Mouse (Mus musculus) embryonic facial prominence, embryonic 13.5 days (tissue): ENCODE results near the gene G6pdx. TPM values are rescaled to one million over a fixed set of nuclear protein-coding genes. Genes with fewer than 3 reads are reported as not detected.

ENCODE experiments used
- ATAC-seq: fragments of 200-750 bp; cut with Nextera tagmentation; 2 replicates; pipeline ENCODE4 v1.8.0; 2017; ENCODE audit warnings: low read depth; ENCODE audit not compliant: insufficient number of reproducible peaks, insufficient read depth, low FRiP score, low TSS enrichment
- H3K27ac ChIP-seq: fragments of 300-500 bp; sonication (generic); 2 replicates; pipeline ENCODE4 v1.5.1; 2015; ENCODE audit warnings: moderate library complexity, mild to moderate bottlenecking, inconsistent platforms
- H3K27me3 ChIP-seq: fragments of 300-500 bp; sonication (generic); 2 replicates; pipeline ENCODE4 v1.6.1; 2015; ENCODE audit warnings: mild to moderate bottlenecking, inconsistent platforms
- H3K36me3 ChIP-seq: fragments of 300-500 bp; sonication (generic); 2 replicates; pipeline ENCODE4 v1.6.1; 2015; ENCODE audit warnings: mild to moderate bottlenecking, inconsistent platforms
- H3K4me1 ChIP-seq: fragments of 300-500 bp; sonication (generic); 2 replicates; pipeline ENCODE4 v1.6.1; 2015; ENCODE audit warnings: inconsistent platforms
- H3K4me2 ChIP-seq: fragments of 300-500 bp; sonication (generic); 2 replicates; pipeline ENCODE4 v1.6.1; 2015; ENCODE audit warnings: moderate library complexity, mild to moderate bottlenecking, inconsistent platforms
- H3K4me3 ChIP-seq: fragments of 300-500 bp; sonication (generic); 2 replicates; pipeline ENCODE4 v1.5.1; 2015; ENCODE audit warnings: mild to moderate bottlenecking, inconsistent platforms
- H3K9ac ChIP-seq: fragments of 300-500 bp; sonication (generic); 2 replicates; pipeline ENCODE4 v1.6.1; 2015; ENCODE audit warnings: mild to moderate bottlenecking, inconsistent platforms
- H3K9me3 ChIP-seq: fragments of 300-500 bp; sonication (generic); 2 replicates; pipeline ENCODE4 v1.6.1; 2016; ENCODE audit warnings: inconsistent platforms
- WGBS: fragments of 180-500 bp; shearing (Covaris S2); methylation state at CpG from one replicate; pipeline ENCODE4 v1.1.7; 2015; ENCODE audit warnings: mixed read lengths; 5-methylcytosine and 5-hydroxymethylcytosine counted together
- polyA plus RNA-seq: library from polyadenylated mRNA; unstranded; fragments of >200 nt; fragmentation: Nextera tagmentation; extraction: Ambion mirVana; gene quantifications from 2 replicates; pipeline ENCODE4 v1.2.1, GENCODE M21; 2015

G6pdx gene
- polyA plus RNA-seq = 49.1 and 54.5 TPM in 2 replicates

DNA sequence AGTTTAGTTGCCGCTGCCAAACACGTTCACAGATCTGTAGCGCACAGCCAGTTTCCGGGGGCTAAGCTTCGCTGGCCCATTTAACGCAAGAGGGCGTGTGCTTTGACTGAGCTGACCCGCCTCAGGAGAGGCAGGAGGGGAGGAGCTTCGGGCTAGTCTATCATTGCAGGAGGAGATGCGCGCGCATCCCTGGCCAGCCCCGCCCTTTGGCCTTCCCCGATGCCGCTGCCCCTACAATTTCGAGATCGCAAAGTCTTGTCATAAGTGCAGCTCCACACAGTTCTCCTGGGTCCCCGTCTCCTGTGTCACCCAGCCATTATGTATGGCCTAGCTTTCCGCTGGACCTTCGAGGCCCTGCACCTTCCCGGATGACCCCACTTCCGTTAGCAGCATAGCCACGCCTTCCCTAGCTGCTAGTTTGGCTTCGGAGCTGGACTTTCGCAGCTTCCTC lies at the start of gene G6pdx:
Gene G6pdx (minus strand): TSS at position 369 of the 451 bp plus-strand sequence.
- peak within 1 kb of the TSS; percentile 61 for H3K4me2 ChIP-seq
- no peaks in the 10 kb centered on the region for H3K9me3 ChIP-seq
- H3K27ac ChIP-seq = peak within 1 kb of the TSS; percentile 86
- peak within 1 kb of the TSS; percentile 70 for H3K9ac ChIP-seq
- peaks cover 3% of the 10 kb centered on the region; the same call in 1 of the 2 replicates for H3K36me3 ChIP-seq
- H3K4me3 ChIP-seq = peak within 1 kb of the TSS; percentile 54
- peak; percentile 84 for ATAC-seq
- H3K4me1 ChIP-seq = 0 out of 2 replicates have a peak, but pooled peaks cover 5% of the 10 kb centered on the region
- WGBS = 21% methylated on average over 25 of the region's 25 CpGs
- H3K27me3 ChIP-seq = no peaks in the 10 kb centered on the region

DNA sequence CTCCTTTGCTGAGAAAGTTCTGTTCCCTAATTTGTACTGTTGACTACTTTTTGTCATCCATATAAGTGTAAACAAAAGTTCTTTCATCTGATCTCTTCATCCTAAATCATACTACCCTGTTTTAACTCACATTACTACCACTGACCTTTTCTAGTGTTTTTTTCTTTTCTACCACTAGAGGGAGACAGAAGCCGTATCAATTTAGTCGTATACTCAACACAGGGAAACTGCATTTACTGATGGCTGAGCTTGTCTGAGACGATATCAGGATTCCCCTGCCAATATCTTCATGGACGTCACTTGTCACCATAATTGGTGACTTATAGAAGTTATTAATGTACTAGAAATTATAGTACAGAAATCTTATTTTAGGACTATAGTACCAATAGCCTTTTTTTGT lies 23.8 kb upstream of the G6pdx start:
- 14% methylated on average over 4 of the region's 4 CpGs for whole genome bisulfite sequencing
- Histone ChIP-seq H3K9ac (no peak overlapping the region), H3K36me3 (0 out of 2 replicates have a peak, but pooled peaks cover 4% of the 10 kb centered on the region), H3K9me3 (no peaks in the 10 kb centered on the region), H3K27ac (no peak overlapping the region), H3K4me3 (no peak overlapping the region), H3K27me3 (no peaks in the 10 kb centered on the region), H3K4me1 (no peaks in the 10 kb centered on the region), H3K4me2 (no peak overlapping the region)
- no peak for ATAC-seq

DNA sequence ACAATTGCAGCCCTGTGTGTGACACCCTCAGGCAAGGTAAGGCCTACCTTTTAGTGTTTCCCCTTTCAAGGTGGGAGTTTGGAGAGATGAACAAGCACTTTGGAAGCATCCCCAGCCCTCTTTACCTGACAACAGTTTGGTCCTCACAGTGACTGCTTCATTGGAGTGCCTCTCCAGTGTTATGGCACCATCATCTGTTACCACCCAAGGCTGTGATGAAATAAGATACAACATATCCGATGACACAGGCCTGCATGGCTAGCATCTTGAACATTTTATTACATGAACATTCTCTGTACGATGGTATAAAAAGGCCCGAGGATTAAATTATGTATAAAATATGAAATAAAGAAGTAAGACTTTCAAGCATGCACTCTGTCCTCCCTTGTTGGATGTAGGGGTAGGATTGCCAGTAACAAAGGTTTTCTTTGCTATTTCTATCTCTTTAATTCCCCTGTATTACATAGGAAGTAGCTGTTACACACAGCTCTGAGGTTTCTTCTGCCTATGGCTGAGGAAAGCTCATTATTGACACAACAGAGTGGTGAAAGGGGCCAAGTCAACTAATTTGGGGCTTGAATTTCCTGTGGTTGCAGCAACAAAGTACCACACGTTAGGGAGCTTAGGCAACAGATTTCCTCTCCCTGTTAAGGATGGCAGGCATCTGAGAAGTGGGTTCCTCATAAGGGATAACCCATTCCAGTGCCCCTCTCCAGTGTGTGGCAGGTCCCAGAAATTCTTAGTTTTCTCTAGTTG lies 22.3 kb upstream of the G6pdx start:
- ATAC-seq = no peak
- H3K4me1 ChIP-seq = no peaks in the 10 kb centered on the region
- WGBS = 65% methylated on average over 4 of the region's 4 CpGs
- H3K9me3 ChIP-seq = no peaks in the 10 kb centered on the region
- no peak overlapping the region for H3K9ac ChIP-seq
- H3K4me3 ChIP-seq = no peak overlapping the region
- H3K36me3 ChIP-seq = 0 out of 2 replicates have a peak, but pooled peaks cover 5% of the 10 kb centered on the region
- no peak overlapping the region for H3K27ac ChIP-seq
- H3K4me2 ChIP-seq = no peak overlapping the region
- no peaks in the 10 kb centered on the region for H3K27me3 ChIP-seq

DNA sequence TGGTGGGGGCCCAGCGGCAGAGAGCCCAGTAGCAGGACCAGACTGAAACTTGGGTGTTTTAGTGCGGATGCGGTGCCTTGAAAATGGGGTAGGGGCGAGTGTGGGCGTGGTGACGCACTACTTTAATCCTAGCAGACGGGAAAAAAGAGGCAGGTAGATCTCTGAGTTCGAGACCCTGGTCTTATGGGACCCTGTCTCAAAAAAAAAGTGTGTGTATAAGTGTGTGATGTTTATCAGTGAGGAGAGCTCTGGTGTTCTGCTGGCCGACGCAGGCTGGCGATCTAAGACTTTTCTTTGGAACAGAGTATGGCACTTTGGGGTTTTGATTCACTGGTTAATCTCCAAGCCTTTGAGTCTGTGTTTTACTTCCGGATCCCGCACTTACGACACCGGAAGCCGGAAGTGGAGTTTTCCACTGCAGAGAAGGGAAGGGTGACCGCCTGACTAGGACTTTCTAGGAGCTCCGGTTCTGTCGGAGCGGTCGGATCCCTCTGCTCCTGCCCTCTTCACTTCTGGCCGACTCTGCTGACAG lies 362 bp upstream of the G6pdx start:
- 32% methylated on average over 22 of the region's 22 CpGs for WGBS
- H3K4me3 ChIP-seq = peak overlapping the region; percentile 54
- H3K4me1 ChIP-seq = 0 out of 2 replicates have a peak, but pooled peaks cover 5% of the 10 kb centered on the region
- H3K9ac ChIP-seq = peak overlapping the region; percentile 67
- no peaks in the 10 kb centered on the region for H3K9me3 ChIP-seq
- H3K36me3 ChIP-seq = peaks cover 8% of the 10 kb centered on the region
- ATAC-seq = peak; percentile 69
- no peaks in the 10 kb centered on the region for H3K27me3 ChIP-seq
- peak overlapping the region; percentile 61 for H3K4me2 ChIP-seq
- peak overlapping the region; percentile 86 for H3K27ac ChIP-seq

DNA sequence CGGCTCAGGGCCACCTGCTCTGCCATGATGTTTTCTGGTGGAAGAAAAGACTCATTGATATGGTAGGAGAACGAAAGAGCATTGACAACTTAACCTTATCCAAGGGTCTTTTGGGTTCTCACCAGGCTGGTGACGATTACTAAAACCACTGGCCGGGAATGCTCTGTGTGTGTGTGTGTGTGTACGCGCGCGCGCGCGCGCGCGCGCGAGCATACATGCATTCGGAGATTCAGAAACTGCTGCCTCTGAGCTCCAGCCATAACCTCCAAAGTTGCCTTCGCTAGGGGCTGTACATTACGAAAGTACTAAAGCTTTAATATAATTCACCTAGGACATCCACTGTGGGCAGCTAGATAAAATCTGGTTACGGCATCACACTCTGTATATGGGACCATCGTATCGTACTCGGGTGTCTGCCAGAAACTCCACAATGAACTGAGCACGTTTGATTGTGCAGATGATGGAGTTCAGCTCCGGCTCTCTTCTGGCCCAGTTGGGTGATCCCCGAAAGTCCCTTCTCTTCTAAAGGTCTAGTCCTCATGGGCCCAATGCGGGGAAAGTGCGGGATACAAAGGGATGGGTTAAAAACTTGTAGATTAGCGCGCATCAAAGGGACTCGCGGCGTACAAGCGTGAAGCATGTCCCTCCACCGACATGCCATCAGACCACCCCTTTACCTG lies 708 bp downstream of the G6pdx start:
- Histone ChIP-seq H3K27ac (peak overlapping the region; percentile 66; the same call in 1 of the 2 replicates), H3K4me1 (0 out of 2 replicates have a peak, but pooled peaks cover 5% of the 10 kb centered on the region), H3K9ac (peak overlapping the region; percentile 70), H3K36me3 (no peaks in the 10 kb centered on the region), H3K9me3 (no peaks in the 10 kb centered on the region), H3K4me3 (peak overlapping the region; percentile 54), H3K27me3 (no peaks in the 10 kb centered on the region), H3K4me2 (peak overlapping the region; percentile 61)
- no peak for ATAC-seq
- WGBS = 36% methylated on average over 35 of the region's 35 CpGs

GRCm38 (mm10) chrX:74427116-74427515 lies 1.9 kb downstream of the G6pdx start:
- 83% methylated on average over 3 of the region's 3 CpGs for WGBS
- Histone ChIP-seq H3K4me1 (0 out of 2 replicates have a peak, but pooled peaks cover 5% of the 10 kb centered on the region), H3K9me3 (no peaks in the 10 kb centered on the region)

GRCm38 (mm10) chrX:74426256-74426655 lies 2.7 kb downstream of the G6pdx start:
- H3K9ac ChIP-seq = no peak overlapping the region
- WGBS = 74% methylated on average over 1 of the region's 1 CpGs

More at GRCm38 (mm10) chrX:74427116-74427515, 1.9 kb downstream of the G6pdx start:
- ATAC-seq = no peak
- H3K27me3 ChIP-seq = no peaks in the 10 kb centered on the region
- no peak overlapping the region for H3K4me3 ChIP-seq
- H3K4me2 ChIP-seq = no peak overlapping the region
- H3K9ac ChIP-seq = no peak overlapping the region
- no peaks in the 10 kb centered on the region for H3K36me3 ChIP-seq
- no peak overlapping the region for H3K27ac ChIP-seq

DNA sequence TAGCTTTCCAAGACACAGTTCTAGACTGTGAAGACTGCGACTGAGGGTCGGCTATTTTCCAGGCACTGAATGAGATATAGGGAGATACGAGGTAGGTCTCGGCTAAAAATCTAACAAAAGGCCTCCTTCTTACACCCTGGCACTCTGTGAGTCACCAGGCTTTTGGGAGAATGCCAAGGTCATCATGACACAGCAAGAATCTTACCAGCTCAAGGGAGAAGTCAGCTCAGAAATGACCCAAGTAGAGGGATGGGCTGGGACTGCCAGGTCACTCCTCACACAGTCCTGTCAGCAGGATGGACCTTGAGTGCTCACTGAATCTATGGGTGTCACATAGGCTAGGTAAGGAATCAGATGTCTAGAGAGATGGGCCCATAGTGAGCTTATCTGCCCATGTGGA lies 3.8 kb downstream of the G6pdx start:
- Histone ChIP-seq H3K27me3 (no peaks in the 10 kb centered on the region), H3K9ac (no peak overlapping the region), H3K36me3 (no peaks in the 10 kb centered on the region), H3K4me3 (no peak overlapping the region), H3K4me1 (0 out of 2 replicates have a peak, but pooled peaks cover 5% of the 10 kb centered on the region), H3K27ac (no peak overlapping the region), H3K4me2 (no peak overlapping the region), H3K9me3 (no peaks in the 10 kb centered on the region)
- 90% methylated on average over 4 of the region's 4 CpGs for WGBS
- ATAC-seq = no peak

More at GRCm38 (mm10) chrX:74426256-74426655, 2.7 kb downstream of the G6pdx start:
- H3K27ac ChIP-seq = no peak overlapping the region
- H3K36me3 ChIP-seq = no peaks in the 10 kb centered on the region
- H3K4me3 ChIP-seq = no peak overlapping the region
- no peaks in the 10 kb centered on the region for H3K27me3 ChIP-seq
- H3K4me1 ChIP-seq = 0 out of 2 replicates have a peak, but pooled peaks cover 5% of the 10 kb centered on the region
- no peaks in the 10 kb centered on the region for H3K9me3 ChIP-seq
- no peak overlapping the region for H3K4me2 ChIP-seq
- no peak for ATAC-seq

DNA sequence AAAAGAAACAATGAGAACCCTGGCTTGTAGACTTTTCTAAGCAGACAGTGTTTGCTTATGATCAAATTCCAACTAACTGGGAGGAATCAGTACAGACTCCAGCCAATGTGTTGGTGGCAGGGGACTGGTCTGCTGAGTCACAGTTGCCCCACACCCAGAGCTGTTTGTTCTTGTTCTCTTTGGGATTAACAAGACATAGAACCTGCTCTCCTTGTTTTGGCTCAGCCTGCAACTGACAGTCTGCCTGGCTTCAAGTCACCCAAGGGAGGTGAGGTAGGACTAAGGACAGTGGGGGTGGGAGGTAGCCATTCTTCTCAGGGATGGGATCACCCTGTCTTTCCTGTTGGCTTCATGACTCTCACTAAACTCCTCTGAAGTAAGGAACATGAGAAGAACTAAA lies 4.6 kb downstream of the G6pdx start:
- no peaks in the 10 kb centered on the region for H3K27me3 ChIP-seq
- H3K36me3 ChIP-seq = no peaks in the 10 kb centered on the region
- no peak overlapping the region for H3K9ac ChIP-seq
- H3K4me1 ChIP-seq = 0 out of 2 replicates have a peak, but pooled peaks cover 5% of the 10 kb centered on the region
- no peaks in the 10 kb centered on the region for H3K9me3 ChIP-seq
- H3K4me2 ChIP-seq = no peak overlapping the region
- H3K27ac ChIP-seq = no peak overlapping the region
- ATAC-seq = no peak
- H3K4me3 ChIP-seq = no peak overlapping the region

DNA sequence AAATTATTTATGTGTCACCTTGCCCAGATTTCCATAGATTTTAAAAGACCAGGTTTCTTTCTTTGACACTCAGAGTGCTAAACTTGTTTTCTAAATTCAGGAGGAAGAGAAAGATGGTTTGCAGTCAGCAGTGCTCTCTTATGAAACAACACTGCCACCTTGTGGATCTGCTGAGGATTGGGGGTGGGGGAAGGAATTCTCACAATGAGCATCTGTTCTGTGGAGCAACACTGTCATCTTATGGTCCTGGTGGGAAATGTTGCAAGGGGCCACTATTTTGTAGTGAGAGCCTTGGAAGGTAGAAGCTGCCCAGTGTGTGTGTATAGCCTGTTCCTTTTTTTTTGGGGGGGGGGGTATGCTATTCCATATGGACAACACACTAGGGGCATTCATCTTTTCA lies 15.6 kb downstream of the G6pdx start:
- Histone ChIP-seq H3K9me3 (no peaks in the 10 kb centered on the region), H3K4me1 (no peaks in the 10 kb centered on the region), H3K36me3 (peaks cover 9% of the 10 kb centered on the region; the same call in 1 of the 2 replicates), H3K4me2 (no peak overlapping the region), H3K27ac (no peak overlapping the region), H3K9ac (no peak overlapping the region), H3K4me3 (no peak overlapping the region), H3K27me3 (no peaks in the 10 kb centered on the region)
- no peak for ATAC-seq

DNA sequence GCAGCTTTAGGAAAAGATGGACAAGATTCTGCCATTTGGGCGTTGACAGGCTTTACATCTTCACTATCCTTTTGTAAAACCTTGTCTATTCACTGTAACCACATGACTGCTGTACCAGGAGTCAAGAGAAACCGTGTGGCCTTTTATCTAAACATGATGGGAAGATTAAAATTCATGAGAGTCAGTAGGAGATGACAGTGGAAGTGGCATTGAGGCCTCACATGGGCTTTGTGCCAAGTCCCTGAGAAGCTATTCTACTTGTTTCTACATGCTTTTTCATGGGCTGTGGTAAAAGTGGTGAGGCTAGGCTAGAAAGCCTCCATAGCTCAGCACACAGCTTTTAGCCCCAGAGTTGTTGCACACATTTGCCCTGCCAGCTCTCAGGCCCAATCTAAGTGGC lies 20.7 kb downstream of the G6pdx start:
- H3K36me3 ChIP-seq = peaks cover 9% of the 10 kb centered on the region; the same call in 1 of the 2 replicates
- no peak overlapping the region for H3K9ac ChIP-seq
- no peaks in the 10 kb centered on the region for H3K27me3 ChIP-seq
- ATAC-seq = no peak
- no peak overlapping the region for H3K27ac ChIP-seq
- 40% methylated on average over 2 of the region's 2 CpGs for WGBS
- no peak overlapping the region for H3K4me3 ChIP-seq
- no peaks in the 10 kb centered on the region for H3K4me1 ChIP-seq
- H3K4me2 ChIP-seq = no peak overlapping the region
- no peaks in the 10 kb centered on the region for H3K9me3 ChIP-seq
